Mouse (Mus musculus): ENCODE results near the gene Hspd1. TPM values are rescaled to one million over a fixed set of nuclear protein-coding genes. Genes with fewer than 3 reads are reported as not detected.
A peak's percentile ranks its signal among the peaks of the same experiment; 100 is the strongest.
"Not testable (repeated sequence)": the region's sequence is repeated elsewhere in the genome, so short reads cannot be mapped to it uniquely, and the experiment has no call there.

Hspd1 gene
- polyA plus RNA-seq, 1 experiment = 19.2 TPM

DNA sequence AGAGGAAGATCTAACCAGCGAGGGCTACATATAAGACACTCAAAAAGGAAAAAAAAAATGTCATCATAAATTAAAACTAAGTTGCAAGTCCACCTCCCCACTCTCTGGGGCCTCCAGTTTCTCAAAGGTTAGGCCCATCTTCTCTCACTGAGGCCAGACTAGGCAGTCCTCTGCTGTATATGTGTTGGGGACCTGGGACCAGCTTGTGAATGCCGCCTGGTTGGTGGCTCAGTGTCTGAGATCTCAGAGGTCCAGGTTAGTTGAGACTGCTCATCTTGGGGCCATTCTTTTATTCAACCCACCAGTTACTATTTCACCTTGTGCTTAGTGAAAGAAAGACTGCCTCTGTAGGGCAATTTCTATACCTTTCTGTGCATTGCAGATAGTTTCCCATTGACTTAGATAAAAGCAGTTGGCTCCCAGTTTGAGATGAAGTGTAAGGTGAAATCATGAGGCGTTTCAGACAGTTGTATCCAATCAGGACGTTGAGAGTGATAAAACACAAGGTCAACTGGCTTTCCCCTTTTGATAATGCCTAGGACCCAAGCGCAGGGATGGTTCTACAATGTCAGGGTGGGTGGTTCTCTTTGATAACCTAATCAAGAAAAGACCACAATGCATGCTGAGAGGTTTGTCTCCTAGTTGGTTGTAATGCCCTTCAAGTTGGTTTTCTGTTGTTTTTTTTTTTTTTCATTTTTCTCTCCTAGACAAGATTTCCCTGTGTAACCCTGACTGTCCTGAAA is 12.2 kb downstream of the Hspd1 start:
- WGBS = 72% methylated on average over 5 of the region's 5 CpGs
- no peak for TF ChIP-seq POLR2A (IDR thresholded peaks at IDR 0.05; ENCODE audit: borderline replicate concordance, extremely low read depth, low read depth, low read length)
- no peak for TF ChIP-seq CTCF (IDR thresholded peaks at IDR 0.05; ENCODE audit: insufficient read depth, low read length)
- H3K4me1 ChIP-seq (ENCODE audit: control insufficient read depth, insufficient read depth, low read length) = no peaks in the 10 kb centered on the region; the same call in 1 of the 2 replicates
- no peak for DNase-seq
- no peak overlapping the region for H3K4me3 ChIP-seq (replicated peaks; ENCODE audit: extremely low read depth, low read depth, low read length)

DNA sequence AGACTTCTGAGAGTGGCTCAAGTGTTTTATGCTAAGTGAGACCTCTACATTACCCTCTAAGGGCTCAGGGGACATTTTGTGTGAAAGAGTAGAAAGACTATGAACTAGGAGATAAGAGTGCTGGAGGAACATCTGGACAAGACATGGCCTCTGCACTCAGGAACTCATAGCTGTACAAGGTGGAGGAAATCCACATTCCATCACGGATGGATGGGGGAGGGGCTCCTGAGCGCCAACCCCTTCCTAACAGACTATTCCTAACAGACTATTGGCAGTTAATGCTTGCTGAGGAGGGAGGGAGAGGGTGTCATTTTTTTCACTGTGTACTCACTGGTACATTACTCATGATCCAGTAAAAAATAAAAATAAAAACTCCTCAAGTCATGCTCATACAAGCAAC is 13.3 kb downstream of the Hspd1 start:
- no peaks in the 10 kb centered on the region; the same call in 1 of the 2 replicates for H3K4me1 ChIP-seq (ENCODE audit: control insufficient read depth, insufficient read depth, low read length)
- H3K4me3 ChIP-seq (replicated peaks; ENCODE audit: extremely low read depth, low read depth, low read length) = no peak overlapping the region
- DNase-seq = no peak
- WGBS = 37% methylated on average over 2 of the region's 2 CpGs
- TF ChIP-seq CTCF (IDR thresholded peaks at IDR 0.05; ENCODE audit: insufficient read depth, low read length) = no peak
- TF ChIP-seq POLR2A (IDR thresholded peaks at IDR 0.05; ENCODE audit: borderline replicate concordance, extremely low read depth, low read depth, low read length) = no peak

DNA sequence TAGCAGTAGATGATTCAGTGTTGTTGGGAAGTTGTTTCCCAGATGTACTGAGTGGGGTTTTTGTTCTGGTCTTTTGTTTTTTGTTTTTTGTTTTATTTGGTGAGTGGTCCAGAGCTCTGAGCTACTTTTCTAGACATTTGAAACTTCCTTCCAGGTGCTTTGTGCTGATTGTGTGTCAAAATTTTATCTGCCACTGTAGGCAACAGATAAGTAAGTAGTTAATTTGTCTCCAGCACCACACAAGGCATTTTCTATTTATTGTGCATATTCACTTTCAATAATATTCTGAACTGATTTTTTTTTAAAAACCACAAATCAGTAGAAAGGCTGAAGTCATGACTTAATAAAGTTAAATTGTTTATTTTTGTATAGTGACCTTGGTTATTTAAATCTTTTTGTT is 15.7 kb downstream of the Hspd1 start:
- DNase-seq; H3K4me1 ChIP-seq (ENCODE audit: control insufficient read depth, insufficient read depth, low read length); H3K4me3 ChIP-seq (replicated peaks; ENCODE audit: extremely low read depth, low read depth, low read length): not testable (repeated sequence)

DNA sequence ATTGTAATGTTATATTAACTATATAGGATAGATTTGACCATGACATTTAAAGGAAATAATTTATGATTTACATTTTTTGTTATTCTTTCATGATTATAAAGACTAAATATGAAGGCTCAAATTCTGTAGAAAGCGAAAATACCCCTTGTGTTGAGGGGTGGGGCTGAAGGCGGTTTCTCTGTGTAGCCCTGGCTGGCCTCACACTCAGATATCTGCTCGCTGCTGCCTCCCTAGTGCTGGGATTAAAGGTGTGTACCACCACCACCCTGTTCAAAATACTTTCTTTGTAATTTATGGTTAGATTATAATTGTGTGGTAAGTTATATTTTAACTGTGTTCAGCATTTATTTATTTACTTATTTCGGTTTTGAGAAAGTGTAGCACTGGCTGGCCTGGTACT is 26.3 kb downstream of the Hspd1 start:
- 92% methylated on average over 4 of the region's 4 CpGs for WGBS
- no peak for DNase-seq
- H3K4me3 ChIP-seq (replicated peaks; ENCODE audit: extremely low read depth, low read depth, low read length) = no peak overlapping the region
- H3K4me1 ChIP-seq (ENCODE audit: control insufficient read depth, insufficient read depth, low read length) = no peaks in the 10 kb centered on the region
- no peak for TF ChIP-seq POLR2A (IDR thresholded peaks at IDR 0.05; ENCODE audit: borderline replicate concordance, extremely low read depth, low read depth, low read length)
- TF ChIP-seq CTCF (IDR thresholded peaks at IDR 0.05; ENCODE audit: insufficient read depth, low read length) = no peak

DNA sequence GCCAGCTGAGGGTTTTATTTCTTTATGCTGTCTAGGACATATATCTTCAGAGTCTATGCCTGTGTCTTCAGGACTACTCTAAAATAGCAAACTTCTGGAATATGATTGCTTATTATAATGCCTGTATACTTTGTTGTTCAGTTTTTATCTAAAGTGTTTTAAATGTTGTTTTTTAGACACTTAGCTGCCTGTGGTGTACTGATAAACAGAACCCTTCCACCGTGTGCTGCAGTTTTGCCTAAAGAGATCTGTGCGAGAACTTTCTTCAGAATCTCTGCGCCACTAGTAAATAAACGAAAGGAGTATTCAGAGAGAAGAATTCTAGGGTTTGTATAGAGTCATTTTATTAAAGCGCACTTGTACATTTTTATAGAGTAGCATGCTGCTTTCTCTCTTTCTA is 26.9 kb downstream of the Hspd1 start:
- WGBS = 85% methylated on average over 5 of the region's 5 CpGs
- H3K4me1 ChIP-seq (ENCODE audit: control insufficient read depth, insufficient read depth, low read length) = no peaks in the 10 kb centered on the region
- no peak for DNase-seq
- H3K4me3 ChIP-seq (replicated peaks; ENCODE audit: extremely low read depth, low read depth, low read length) = no peak overlapping the region
- TF ChIP-seq CTCF (IDR thresholded peaks at IDR 0.05; ENCODE audit: insufficient read depth, low read length) (no peak), POLR2A (IDR thresholded peaks at IDR 0.05; ENCODE audit: borderline replicate concordance, extremely low read depth, low read depth, low read length) (no peak)

DNA sequence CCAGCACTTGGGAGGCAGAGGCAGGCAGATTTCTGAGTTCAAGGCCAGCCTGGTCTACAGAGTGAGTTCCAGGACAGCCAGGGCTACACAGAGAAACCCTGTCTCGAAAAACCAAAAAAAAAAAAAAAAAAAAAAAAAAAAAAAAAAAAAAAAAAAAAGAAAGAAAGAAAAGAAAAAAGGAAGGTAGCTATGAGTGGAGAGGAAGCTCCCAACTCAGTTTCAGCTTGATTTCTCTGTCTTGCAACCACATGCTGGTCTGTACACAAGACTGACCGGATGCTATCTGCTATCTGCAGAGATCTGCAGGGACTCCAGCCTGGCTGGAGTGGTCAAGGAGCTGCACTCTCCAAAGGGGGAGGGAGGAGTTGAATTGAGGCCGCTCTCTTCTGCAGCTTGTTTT is 29.7 kb downstream of the Hspd1 start:
- WGBS = 68% methylated on average over 2 of the region's 3 CpGs

DNA sequence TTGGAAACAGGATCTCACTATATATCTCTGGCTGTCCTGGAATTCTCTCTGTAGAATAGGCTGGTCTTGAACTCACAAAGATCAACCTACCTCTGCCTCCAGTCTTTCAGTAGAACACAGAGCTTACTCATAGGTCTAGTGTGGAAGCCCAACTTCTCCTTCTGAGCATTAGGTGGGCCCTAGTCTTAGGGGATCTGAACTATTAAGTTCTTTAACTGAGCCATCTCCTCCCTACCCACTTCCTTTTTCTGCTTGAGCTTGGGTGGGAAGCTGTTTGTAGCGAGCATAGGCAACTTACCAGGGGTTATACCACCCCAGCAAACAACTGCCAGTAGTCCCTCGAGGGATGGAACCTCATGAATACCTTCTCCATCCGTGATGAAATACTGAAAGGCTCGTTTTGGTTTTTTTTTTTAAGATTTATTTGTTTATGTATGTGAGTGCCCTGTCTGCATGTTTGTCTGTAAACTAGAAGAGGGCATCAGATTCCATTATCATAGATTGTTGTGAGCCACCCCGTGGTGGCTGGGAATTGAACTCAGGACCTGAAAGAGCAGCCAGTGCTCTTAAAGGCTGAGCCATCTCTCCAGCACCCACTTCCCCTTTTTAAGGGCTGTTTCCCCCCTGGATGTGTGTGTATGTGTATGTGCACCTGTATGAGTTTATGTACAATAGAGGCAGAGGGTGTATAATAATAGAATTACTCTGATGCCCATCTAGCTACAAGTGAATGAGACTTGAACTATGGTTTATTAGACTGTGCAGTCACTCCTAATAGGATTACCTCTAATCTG is 32.5 kb downstream of the Hspd1 start:
- TF ChIP-seq CTCF (IDR thresholded peaks at IDR 0.05; ENCODE audit: insufficient read depth, low read length) (no peak), POLR2A (IDR thresholded peaks at IDR 0.05; ENCODE audit: borderline replicate concordance, extremely low read depth, low read depth, low read length) (no peak)
- DNase-seq = no peak
- Histone ChIP-seq H3K4me1 (ENCODE audit: control insufficient read depth, insufficient read depth, low read length) (peaks cover 6% of the 10 kb centered on the region), H3K4me3 (replicated peaks; ENCODE audit: extremely low read depth, low read depth, low read length) (no peak overlapping the region)
- 74% methylated on average over 5 of the region's 5 CpGs for WGBS

More for the DNA sequence above, 29.7 kb downstream of the Hspd1 start:
- not testable (repeated sequence) for H3K4me1 ChIP-seq (ENCODE audit: control insufficient read depth, insufficient read depth, low read length); H3K4me3 ChIP-seq (replicated peaks; ENCODE audit: extremely low read depth, low read depth, low read length); DNase-seq

DNA sequence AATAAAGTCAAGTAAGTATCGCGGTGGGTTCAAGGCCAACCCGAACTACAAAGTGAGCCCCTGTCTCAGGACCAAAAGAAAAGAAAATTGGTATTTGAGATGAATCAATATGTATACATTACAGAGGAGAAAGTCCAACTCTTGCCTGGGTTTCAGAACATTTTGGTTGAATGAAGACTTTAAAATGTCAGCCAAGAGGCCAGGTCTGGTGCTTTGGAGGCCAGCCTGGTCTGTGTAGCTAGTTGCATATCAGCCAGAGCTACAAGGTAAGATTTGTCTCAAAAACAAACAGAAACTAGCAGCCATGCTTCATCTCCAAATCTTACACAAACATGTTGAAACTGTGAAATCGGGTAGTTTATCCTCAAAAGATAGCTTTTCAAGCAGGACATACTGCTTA is 34.4 kb downstream of the Hspd1 start:
- TF ChIP-seq POLR2A (IDR thresholded peaks at IDR 0.05; ENCODE audit: borderline replicate concordance, extremely low read depth, low read depth, low read length) (no peak), CTCF (IDR thresholded peaks at IDR 0.05; ENCODE audit: insufficient read depth, low read length) (no peak)
- no peak for DNase-seq
- 71% methylated on average over 4 of the region's 4 CpGs for WGBS
- H3K4me1 ChIP-seq (ENCODE audit: control insufficient read depth, insufficient read depth, low read length) = peaks cover 6% of the 10 kb centered on the region
- H3K4me3 ChIP-seq (replicated peaks; ENCODE audit: extremely low read depth, low read depth, low read length) = peak overlapping the region; percentile 70

DNA sequence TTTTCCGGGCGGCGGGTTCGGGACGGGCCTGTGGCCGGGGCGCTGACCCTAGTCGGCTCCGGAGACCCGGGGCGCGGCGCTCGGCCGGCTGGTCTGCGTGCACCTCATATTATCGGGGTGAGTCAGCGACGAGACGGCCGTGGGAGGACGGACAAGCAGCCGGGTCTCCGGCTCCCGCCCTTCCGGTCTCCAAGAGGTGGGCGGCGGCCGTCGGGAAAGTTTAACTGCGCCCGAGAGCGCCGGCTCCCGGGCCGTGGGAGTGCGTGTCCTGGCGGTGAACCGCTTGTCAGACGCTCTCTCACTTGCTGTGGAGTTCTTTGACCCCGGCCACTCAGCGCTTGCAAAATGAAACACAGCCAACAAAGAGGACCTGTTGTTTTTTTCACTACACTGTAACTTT is 35.0 kb downstream of the Hspd1 start:
- no peak for DNase-seq
- under 1% methylated on average over 42 of the region's 42 CpGs for WGBS

DNA sequence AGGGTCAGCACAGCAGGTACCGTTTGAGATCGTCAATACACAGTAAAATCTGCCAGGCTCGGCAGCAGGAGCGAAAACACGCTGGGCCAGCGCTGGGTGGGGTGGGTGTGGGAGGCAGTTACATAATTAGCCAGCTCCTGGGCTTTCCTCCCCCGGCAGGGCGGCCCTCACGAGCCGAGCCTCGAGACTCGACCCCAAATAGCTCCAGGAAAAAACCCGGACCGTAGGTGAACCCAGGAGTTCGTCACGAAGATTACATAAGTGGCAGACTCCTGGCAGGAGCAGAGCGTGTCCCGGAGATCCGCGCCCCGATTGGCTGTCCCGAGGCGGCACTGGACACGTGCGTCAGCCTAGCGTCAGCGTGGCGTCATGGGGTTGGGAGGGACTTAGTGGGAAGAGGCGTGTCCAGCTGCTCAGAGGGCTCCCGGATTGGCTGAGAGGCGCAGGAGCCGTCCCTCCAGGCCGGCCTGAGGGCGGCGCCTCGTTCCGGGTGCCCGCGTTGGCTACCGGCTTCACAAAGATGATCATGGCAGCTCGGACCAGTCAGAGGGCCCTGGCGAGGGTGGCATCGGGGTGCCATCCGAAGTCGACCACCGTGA is 35.6 kb downstream of the Hspd1 start, which contains the start of gene Coq10b:
Coq10b (plus strand) TSS at position 416 of the 599 bp plus-strand sequence.
- Histone ChIP-seq H3K4me3 (replicated peaks; ENCODE audit: extremely low read depth, low read depth, low read length) (peak within 1 kb of the TSS; percentile 70), H3K4me1 (ENCODE audit: control insufficient read depth, insufficient read depth, low read length) (peaks cover 6% of the 10 kb centered on the region)
- WGBS = under 1% methylated on average over 46 of the region's 46 CpGs
- peak; percentile 66 for TF ChIP-seq POLR2A (IDR thresholded peaks at IDR 0.05; ENCODE audit: borderline replicate concordance, extremely low read depth, low read depth, low read length)
- TF ChIP-seq CTCF (IDR thresholded peaks at IDR 0.05; ENCODE audit: insufficient read depth, low read length) = no peak
- DNase-seq = peak; percentile 100

More for the DNA sequence above, 35.0 kb downstream of the Hspd1 start:
- TF ChIP-seq CTCF (IDR thresholded peaks at IDR 0.05; ENCODE audit: insufficient read depth, low read length) (no peak), POLR2A (IDR thresholded peaks at IDR 0.05; ENCODE audit: borderline replicate concordance, extremely low read depth, low read depth, low read length) (no peak; the same call in 1 of the 2 replicates)
- Histone ChIP-seq H3K4me3 (replicated peaks; ENCODE audit: extremely low read depth, low read depth, low read length) (peak overlapping the region; percentile 70), H3K4me1 (ENCODE audit: control insufficient read depth, insufficient read depth, low read length) (peaks cover 6% of the 10 kb centered on the region)

Data from lung, adult 2 months (tissue).